ENCODE assay signal across 30 mouse cellular contexts in genomic region chr5:15461613-15462012, GRCm38 (mm10). TPM values are rescaled to one million over a fixed set of nuclear protein-coding genes. Genes with fewer than 3 reads are reported as not detected.
DNase-seq lines count a peak whose midpoint lies in the region; ATAC-seq and TF ChIP-seq lines count a peak whose summit lies in the region.
"Not testable (repeated sequence)": the region's sequence is repeated elsewhere in the genome, so short reads cannot be mapped to it uniquely, and the experiment has no call there.
"Had no signal": no experiment of that assay in that cellular context is flagged by ENCODE, and none has a peak within 500 bp of the region (broad histone marks: within the 10 kb centered on the region; RNA-seq: fewer than 3 reads in every experiment).

No protein-coding gene starts in this region.

- ATAC-seq in hindbrain, embryonic 14.5 days (ENCODE audit: low FRiP score); liver, postnatal 0 days: not testable (repeated sequence)

- not testable (repeated sequence) for H3K36me3 ChIP-seq in E14TG2a.4 (ENCODE audit: insufficient read depth, low read length); hindbrain, embryonic 14.5 days (replicated peaks; ENCODE audit: control insufficient read depth, insufficient read depth); liver, postnatal 0 days (replicated peaks; ENCODE audit: insufficient read depth, low read length)

- TF ChIP-seq CTCF in E14TG2a.4 (conservative IDR thresholded peaks at IDR 0.05; ENCODE audit: low read length): peak; percentile 21; the same call in 1 of the 2 replicates
- TF ChIP-seq CTCF in left cerebral cortex, adult 2 months (IDR thresholded peaks at IDR 0.05): peak; percentile 32
- peak; percentile 26 for TF ChIP-seq CTCF in liver, postnatal 0 days (IDR thresholded peaks at IDR 0.05; ENCODE audit: low read depth)

- H3K9ac ChIP-seq in hindbrain, embryonic 14.5 days; liver, postnatal 0 days (replicated peaks): not testable (repeated sequence)

- H3K27me3 ChIP-seq in E14TG2a.4 (ENCODE audit: insufficient read depth, low read length); hindbrain, embryonic 14.5 days (ENCODE audit: control insufficient read depth, insufficient read depth, low read length); liver, postnatal 0 days (ENCODE audit: insufficient read depth, low read length): not testable (repeated sequence)

- not testable (repeated sequence) for H3K4me2 ChIP-seq in hindbrain, embryonic 14.5 days (replicated peaks); liver, postnatal 0 days (ENCODE audit: low read depth, low read length)

- not testable (repeated sequence) for TF ChIP-seq EP300 in liver, postnatal 0 days (IDR thresholded peaks at IDR 0.05; ENCODE audit: low read depth)

- H3K9me3 ChIP-seq in E14TG2a.4 (ENCODE audit: low read length); liver, postnatal 0 days (ENCODE audit: low read length): not testable (repeated sequence)
- H3K9me3 ChIP-seq in hindbrain, embryonic 14.5 days (ENCODE audit: control insufficient read depth, low read length): peaks cover 38% of the 10 kb centered on the region

- not testable (repeated sequence) for H3K4me1 ChIP-seq in E14TG2a.4 (replicated peaks; ENCODE audit: low read depth, low read length); hindbrain, embryonic 14.5 days (replicated peaks; ENCODE audit: control insufficient read depth, insufficient read depth, low read length); liver, postnatal 0 days (ENCODE audit: insufficient read depth)

- H3K4me3 ChIP-seq in E14TG2a.4 (replicated peaks; ENCODE audit: low read length); hindbrain, embryonic 14.5 days (replicated peaks; ENCODE audit: low read length); left cerebral cortex, adult 2 months; liver, postnatal 0 days (ENCODE audit: low read depth, low read length): not testable (repeated sequence)

- DNase-seq in ZHBTc4 (ENCODE audit: low read depth, low spot score): peak; percentile 14
- DNase-seq in embryo, embryonic 10.5 days (ENCODE audit: low spot score): peak; percentile 50
- peak; percentile 27 for DNase-seq in hindbrain, embryonic 14.5 days (ENCODE audit: low spot score)
- not testable (repeated sequence) for DNase-seq in left cerebral cortex, adult 2 months (ENCODE audit: extremely low spot score in 1 of 2, low spot score in 2 of 2); liver, postnatal 0 days
- peak; percentile 25 for DNase-seq in retina, embryonic 14.5 days (ENCODE audit: low spot score)

- H3K27ac ChIP-seq in hindbrain, embryonic 14.5 days; left cerebral cortex, adult 2 months; liver, postnatal 0 days (ENCODE audit: low read depth): not testable (repeated sequence)

- intact Hi-C loops in left cerebral cortex, adult 2 months (cut with DNase I): not testable (repeated sequence)

- 65% methylated on average over 8 of the region's 8 CpGs for WGBS in hindbrain, embryonic 14.5 days
- 55% methylated on average over 8 of the region's 8 CpGs for WGBS in liver, postnatal 0 days (ENCODE audit: insufficient replicate concordance)

RNA-seq across cellular contexts. Expression of gene Gm21149, which starts 14.7 kb away (rescaled TPM):
- not detected in 2 replicates for polyA plus RNA-seq in hindbrain, embryonic 14.5 days (2014; fragmentation: Nextera tagmentation; extraction: Ambion mirVana)
- total RNA-seq in left cerebral cortex, adult 2 months (2021): not detected
- not detected in 2 replicates for polyA plus RNA-seq in liver, postnatal 0 days (2015; fragmentation: Nextera tagmentation; extraction: Ambion mirVana)
- total RNA-seq: adrenal gland, adult 2 months; adrenal gland, postnatal 36 days; gastrocnemius, adult 18-20 months; gastrocnemius, postnatal 36 days; heart, adult 18-20 months; heart, postnatal 10 days; hematopoietic stem cell, adult 5-6 weeks; layer of hippocampus, postnatal 36 days; left cerebral cortex, postnatal 10 days; neutrophil, adult 5-6 weeks had no signal
- polyA plus RNA-seq: adrenal gland, adult 2 months; embryonic facial prominence, embryonic 13.5 days; forebrain, embryonic 10.5 days; forebrain, embryonic 15.5 days; frontal cortex, adult 2 months; hindbrain, embryonic 15.5 days; kidney, adult 2 months; kidney, embryonic 16.5 days; limb, embryonic 12.5 days; liver, embryonic 12.5 days; midbrain, embryonic 15.5 days; neural tube, embryonic 11.5 days; spleen, adult 2 months; thymus, adult 2 months had no signal
